ENCODE assay signal across 13 mouse cellular contexts in the genomic region with DNA sequence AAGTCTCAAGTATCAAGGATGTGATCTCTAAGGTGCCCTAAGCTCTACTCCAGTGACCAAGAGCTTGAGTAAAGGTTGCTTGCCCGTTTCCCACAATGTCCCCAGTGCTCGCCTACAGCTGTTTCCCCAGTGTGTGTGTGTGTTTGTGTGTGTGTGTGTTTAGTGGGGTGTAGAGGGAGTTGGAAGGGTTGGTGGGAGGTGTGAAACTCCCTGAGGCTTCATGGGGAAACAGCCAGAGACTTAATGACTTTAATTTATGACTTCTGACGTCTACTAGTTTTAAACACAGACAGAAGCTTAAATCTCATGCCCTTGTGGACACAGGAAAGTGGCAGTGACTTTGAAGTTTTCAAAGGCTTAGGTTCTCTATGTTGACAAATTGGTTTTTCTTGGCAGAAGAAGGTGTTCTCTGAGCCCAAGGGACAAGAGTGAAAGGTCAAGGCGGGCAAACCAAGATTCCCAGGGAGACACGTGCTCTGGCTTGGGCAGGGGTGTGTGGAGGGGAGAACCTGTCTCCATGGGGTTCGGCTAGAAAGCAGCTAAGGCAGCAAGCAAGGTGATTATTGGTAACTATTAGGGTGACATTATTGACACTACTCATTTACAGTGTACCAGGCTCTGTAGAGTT. TPM values are rescaled to one million over a fixed set of nuclear protein-coding genes. Genes with fewer than 3 reads are reported as not detected.
DNase-seq lines count a peak whose midpoint lies in the region; ATAC-seq lines count a peak whose summit lies in the region.
"Had no signal": no experiment of that assay in that cellular context is flagged by ENCODE, and none has a peak within 500 bp of the region (broad histone marks: within the 10 kb centered on the region; RNA-seq: fewer than 3 reads in every experiment).

No protein-coding gene starts in this region.

- no peaks in the 10 kb centered on the region for H3K27me3 ChIP-seq in midbrain, embryonic 11.5 days (ENCODE audit: control insufficient read depth, insufficient read depth, low read length)
- H3K27me3 ChIP-seq: heart, embryonic 13.5 days; hindbrain, embryonic 15.5 days; limb, embryonic 12.5 days; midbrain, embryonic 15.5 days had no signal

- H3K9me3 ChIP-seq in midbrain, embryonic 11.5 days (ENCODE audit: control insufficient read depth, low read length) = no peaks in the 10 kb centered on the region
- H3K9me3 ChIP-seq: hindbrain, embryonic 15.5 days; limb, embryonic 12.5 days; midbrain, embryonic 15.5 days had no signal

- 79% methylated on average over 6 of the region's 6 CpGs for WGBS in midbrain, embryonic 11.5 days

- H3K36me3 ChIP-seq in midbrain, embryonic 11.5 days (ENCODE audit: control insufficient read depth, insufficient read depth, low read length) = no peaks in the 10 kb centered on the region
- H3K36me3 ChIP-seq: hindbrain, embryonic 15.5 days; limb, embryonic 12.5 days; midbrain, embryonic 15.5 days had no signal

- no peaks in the 10 kb centered on the region for H3K4me1 ChIP-seq in midbrain, embryonic 11.5 days (ENCODE audit: control insufficient read depth, insufficient read depth, low read length)
- H3K4me1 ChIP-seq: hindbrain, embryonic 15.5 days; midbrain, embryonic 15.5 days had no signal

- no peak overlapping the region for H3K9ac ChIP-seq in midbrain, embryonic 11.5 days (ENCODE audit: low read length)
- H3K9ac ChIP-seq: heart, embryonic 13.5 days; hindbrain, embryonic 15.5 days; limb, embryonic 12.5 days; midbrain, embryonic 15.5 days had no signal

- DNase-seq in adrenal gland, adult 2 months = peak; percentile 69
- no peak for DNase-seq in adrenal gland, postnatal 4 days (ENCODE audit: low spot score in 2 of 2)
- DNase-seq in urinary bladder, postnatal 25 days (ENCODE audit: low spot score) = peak; percentile 27
- DNase-seq in urinary bladder, adult 18-20 months (ENCODE audit: low spot score in 2 of 2) = no peak
- peak; percentile 34 to 60 for DNase-seq in kidney, postnatal 4 days
- DNase-seq in B cell, adult 2 months = no peak
- no peak for DNase-seq in thymus, postnatal 4 days
- no peak for DNase-seq in midbrain, embryonic 11.5 days (ENCODE audit: low spot score, missing footprints)
- DNase-seq: layer of hippocampus, adult 9-11 months had no signal

- H3K4me3 ChIP-seq in midbrain, embryonic 11.5 days (ENCODE audit: low read depth, low read length) = no peak overlapping the region
- H3K4me3 ChIP-seq: heart, embryonic 13.5 days; hindbrain, embryonic 15.5 days; limb, embryonic 12.5 days; midbrain, embryonic 15.5 days had no signal

- ATAC-seq in midbrain, embryonic 11.5 days (ENCODE audit: low FRiP score) = no peak
- ATAC-seq: midbrain, embryonic 15.5 days had no signal

- no peak overlapping the region for H3K4me2 ChIP-seq in midbrain, embryonic 11.5 days
- H3K4me2 ChIP-seq: heart, embryonic 13.5 days; hindbrain, embryonic 15.5 days; limb, embryonic 12.5 days; midbrain, embryonic 15.5 days had no signal

- H3K27ac ChIP-seq in midbrain, embryonic 11.5 days (ENCODE audit: low read depth, low read length) = no peak overlapping the region
- H3K27ac ChIP-seq: heart, embryonic 13.5 days; hindbrain, embryonic 15.5 days; limb, embryonic 12.5 days; midbrain, embryonic 15.5 days had no signal

RNA-seq across cellular contexts. Expression of a gene that starts 6.2 kb away (rescaled TPM):
- total RNA-seq in adrenal gland, adult 2 months (2021) = 1 to 10 TPM; 5.7 to 9.6 TPM
- polyA plus RNA-seq in adrenal gland, adult 2 months (2012; rRNA removed) = 1.7 and 2.2 TPM in 2 replicates
- total RNA-seq in adrenal gland, postnatal 4 days (2021) = 10 to 100 TPM in 1 of 2 experiments, 1 to 10 TPM in 1; 9.9 to 11.7 TPM
- polyA plus RNA-seq in midbrain, embryonic 11.5 days (2014; fragmentation: Nextera tagmentation; extraction: Ambion mirVana) = 3.9 and 4.4 TPM in 2 replicates

RNA-seq across cellular contexts. Expression of a gene that starts 20.6 kb away (rescaled TPM):
- under 1 TPM; 0.89 to 0.97 TPM for total RNA-seq in adrenal gland, adult 2 months (2021)
- 0.41 TPM in 1 of 2 replicates, not detected in the other for polyA plus RNA-seq in adrenal gland, adult 2 months (2012; rRNA removed)
- total RNA-seq in adrenal gland, postnatal 4 days (2021) = 1 to 10 TPM; 2.0 to 2.5 TPM
- polyA plus RNA-seq in midbrain, embryonic 11.5 days (2014; fragmentation: Nextera tagmentation; extraction: Ambion mirVana) = 0.45 and 0.63 TPM in 2 replicates

RNA-seq across cellular contexts. Expression of a gene that starts 37.0 kb away (rescaled TPM):
- 1 to 10 TPM; 1.5 to 3.5 TPM for total RNA-seq in adrenal gland, adult 2 months (2021)
- polyA plus RNA-seq in adrenal gland, adult 2 months (2012; rRNA removed) = 0.21 TPM in 1 of 2 replicates, not detected in the other
- total RNA-seq in adrenal gland, postnatal 4 days (2021) = 10 to 100 TPM in 1 of 2 experiments, 1 to 10 TPM in 1; 8.9 to 11.0 TPM
- polyA plus RNA-seq in midbrain, embryonic 11.5 days (2014; fragmentation: Nextera tagmentation; extraction: Ambion mirVana) = 28.4 and 32.0 TPM in 2 replicates

RNA-seq across cellular contexts. Expression of a gene that starts 53.0 kb away (rescaled TPM):
- total RNA-seq in adrenal gland, adult 2 months (2021) = 10 to 100 TPM; 31.7 to 54.6 TPM
- 3.6 and 4.6 TPM in 2 replicates for polyA plus RNA-seq in adrenal gland, adult 2 months (2012; rRNA removed)
- 10 to 100 TPM; 34.4 to 41.1 TPM for total RNA-seq in adrenal gland, postnatal 4 days (2021)
- 44.4 and 48.7 TPM in 2 replicates for polyA plus RNA-seq in midbrain, embryonic 11.5 days (2014; fragmentation: Nextera tagmentation; extraction: Ambion mirVana)

Comparison
In these comparisons a context has a peak if more than half of its experiments do, and no peak if none do; other contexts are left out.
1. DNase-seq: peak in adrenal gland, adult 2 months (single experiment), urinary bladder, postnatal 25 days (single experiment) and kidney, postnatal 4 days (2 of 2); none in adrenal gland, postnatal 4 days (0 of 2), urinary bladder, adult 18-20 months (0 of 2), B cell, adult 2 months (0 of 2), thymus, postnatal 4 days (single experiment) and midbrain, embryonic 11.5 days (single experiment).